Mouse (Mus musculus): ENCODE measurements around the gene Ttc29. TPM values are rescaled to one million over a fixed set of nuclear protein-coding genes. Genes with fewer than 3 reads are reported as not detected.

Gene Ttc29
- total RNA-seq, 2 experiments from 2014 or later = 0.81 to 1.0 TPM

DNA sequence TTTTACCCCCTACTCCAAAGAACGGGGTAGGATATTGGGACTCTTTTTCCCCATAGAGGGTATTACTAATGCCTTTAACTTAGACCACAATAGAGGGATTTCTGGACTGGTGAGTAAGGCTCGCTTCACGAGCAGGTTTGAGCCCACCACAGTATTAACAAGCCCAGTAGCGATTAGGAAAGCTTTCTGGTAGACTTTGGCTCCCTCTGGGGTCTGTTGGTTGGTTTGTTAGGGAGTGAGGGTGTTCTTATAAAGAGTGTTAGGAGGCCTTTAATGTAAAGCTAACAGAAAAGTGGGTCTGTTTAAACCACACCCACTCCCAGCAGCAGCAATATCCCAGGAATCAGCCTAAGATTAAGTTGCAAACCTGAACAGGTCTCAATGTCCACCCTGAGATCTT is 206.2 kb downstream of the Ttc29 start:
- no peak for DNase-seq (ENCODE audit: low spot score in 2 of 2)

DNA sequence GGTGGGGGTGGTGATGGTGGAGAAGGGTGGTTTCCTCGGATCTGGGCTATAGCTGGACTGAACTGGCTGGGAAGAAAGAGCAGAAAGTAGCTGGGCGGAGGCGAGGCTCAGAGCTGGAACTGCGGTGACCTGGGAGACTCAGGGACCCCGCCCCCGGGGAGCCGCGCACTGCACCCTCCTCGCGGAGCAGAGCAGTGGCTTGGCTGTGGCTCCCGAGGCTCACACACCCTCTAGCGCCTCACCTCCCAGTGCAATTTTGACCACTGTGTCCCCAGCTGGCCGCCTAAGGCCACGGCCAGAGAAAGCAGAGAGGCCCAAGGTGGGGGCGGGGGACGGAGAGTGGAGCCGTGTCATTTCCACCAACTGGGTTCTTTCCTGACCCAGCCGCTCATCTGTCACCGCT is 207.0 kb downstream of the Ttc29 start:
- no peak for DNase-seq (ENCODE audit: low spot score in 2 of 2)

DNA sequence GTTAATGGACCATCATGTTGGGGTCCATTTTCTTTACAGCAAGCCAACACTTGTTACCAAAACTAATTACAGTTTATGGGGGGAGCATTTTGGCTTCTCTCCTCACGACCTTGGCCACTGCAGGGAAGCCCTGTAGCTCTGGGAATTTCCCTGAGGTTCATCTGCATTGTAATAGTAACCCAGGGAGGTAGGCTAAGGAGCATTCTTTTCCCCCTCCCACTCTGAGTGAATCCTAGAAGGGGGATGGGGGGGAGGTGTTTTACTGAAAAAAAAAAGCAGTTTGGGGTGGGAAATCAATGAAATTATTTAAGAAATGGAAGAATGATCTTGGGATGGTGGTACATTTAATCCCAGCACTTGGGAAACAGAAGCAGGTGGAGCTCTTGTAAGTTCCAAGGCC is 210.8 kb downstream of the Ttc29 start:
- no peak for DNase-seq (ENCODE audit: low spot score in 2 of 2)

DNA sequence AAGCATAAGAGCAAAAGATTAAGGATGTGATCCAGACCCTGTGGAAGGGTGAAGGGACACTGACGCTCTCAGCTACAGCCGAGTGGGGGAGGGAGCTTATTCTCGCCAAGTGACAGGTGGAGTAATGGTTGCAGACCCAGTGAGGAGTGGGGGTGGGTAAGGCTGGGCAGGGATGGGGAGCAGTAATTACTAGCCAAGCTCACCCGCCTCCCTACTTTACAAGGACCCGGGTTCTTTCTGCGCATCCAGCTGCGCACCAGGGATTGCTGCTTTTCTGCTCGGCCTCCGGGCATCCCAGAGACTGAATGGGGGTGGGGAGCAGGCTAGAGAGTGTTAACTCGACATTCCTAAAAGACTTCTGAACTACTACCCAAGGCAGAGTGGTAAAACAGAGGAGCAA is 213.4 kb downstream of the Ttc29 start:
- no peak for DNase-seq (ENCODE audit: low spot score in 2 of 2)

DNA sequence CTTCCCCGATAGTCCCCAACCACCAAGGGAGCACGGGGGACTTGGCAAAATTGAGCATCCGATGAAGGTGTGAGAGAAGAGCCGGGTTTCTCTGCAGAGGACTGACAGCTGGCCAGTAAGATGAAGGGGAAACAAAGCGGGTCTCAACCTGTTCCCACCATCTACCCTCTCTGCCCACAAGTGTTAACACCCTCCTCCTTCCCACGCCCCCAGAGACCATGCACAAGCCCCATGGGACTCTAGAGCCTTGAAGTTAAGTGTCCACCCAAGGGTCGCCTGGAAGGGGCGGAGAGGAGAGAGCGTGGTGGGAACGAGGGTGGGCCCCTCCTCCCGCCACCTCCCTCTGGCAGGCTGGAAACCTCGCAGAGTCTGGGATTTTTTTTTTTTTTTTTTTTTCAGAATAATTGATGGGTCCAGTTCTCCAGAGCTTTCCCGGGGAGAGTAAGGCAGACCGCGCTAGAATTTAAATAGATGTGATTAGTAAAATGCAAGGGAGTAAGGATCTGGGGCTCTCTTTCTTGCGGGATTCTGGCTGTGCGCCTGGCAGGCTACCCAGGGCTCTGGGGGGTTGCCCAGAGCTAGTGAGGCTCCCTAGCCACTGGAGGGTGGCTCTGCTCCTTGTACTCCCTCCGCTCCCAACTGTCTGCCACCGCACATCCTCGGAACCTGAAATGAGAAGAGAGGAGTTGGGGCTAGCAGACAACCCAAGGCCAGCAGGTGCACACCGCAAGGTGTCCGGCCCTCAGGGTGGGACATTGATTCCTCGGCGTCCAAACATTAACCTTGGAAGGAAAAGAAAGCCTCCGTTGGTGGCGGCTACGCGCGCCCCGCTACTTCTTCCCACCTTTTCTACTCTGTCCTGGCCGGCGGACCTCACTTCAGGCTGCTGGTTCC is 214.0 kb downstream of the Ttc29 start:
- no peak for DNase-seq (ENCODE audit: low spot score in 2 of 2)

DNA sequence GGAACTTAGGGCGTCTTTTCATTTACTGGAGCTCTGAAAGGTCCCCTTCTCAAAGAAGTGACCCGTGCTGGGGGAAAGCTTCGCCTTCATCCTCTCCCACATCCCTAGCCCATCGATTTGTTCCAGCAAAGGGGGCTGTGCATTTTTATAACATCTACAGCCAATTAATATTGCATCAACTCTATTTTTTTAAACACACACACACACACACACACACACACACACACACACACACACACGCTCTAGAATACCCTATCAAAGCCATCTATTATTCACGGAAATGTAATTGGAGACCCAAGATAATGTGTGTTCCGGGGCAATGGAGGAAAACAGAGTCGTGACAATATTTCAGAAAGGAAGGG is 214.7 kb downstream of the Ttc29 start:
- no peak for DNase-seq (ENCODE audit: low spot score in 2 of 2)

DNA sequence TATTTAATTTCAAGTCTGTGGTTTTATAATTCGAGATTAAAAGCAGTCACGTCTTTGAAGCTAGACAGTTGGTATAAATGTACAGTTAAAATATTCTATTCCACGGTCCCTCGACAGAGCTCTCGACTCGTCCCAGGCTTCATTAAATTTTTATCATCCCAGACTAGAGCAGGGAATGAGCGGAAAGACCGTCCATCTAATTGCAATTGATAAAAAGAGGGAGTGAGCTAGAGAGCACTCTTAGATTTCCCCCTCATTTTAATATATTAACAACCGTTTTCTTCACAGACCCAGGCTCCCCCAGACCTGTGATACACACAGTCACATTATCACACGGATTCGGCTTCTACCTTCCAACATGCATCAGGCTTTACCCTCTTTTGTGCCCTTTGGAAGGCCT is 215.1 kb downstream of the Ttc29 start:
- DNase-seq (ENCODE audit: low spot score in 2 of 2) = no peak

DNA sequence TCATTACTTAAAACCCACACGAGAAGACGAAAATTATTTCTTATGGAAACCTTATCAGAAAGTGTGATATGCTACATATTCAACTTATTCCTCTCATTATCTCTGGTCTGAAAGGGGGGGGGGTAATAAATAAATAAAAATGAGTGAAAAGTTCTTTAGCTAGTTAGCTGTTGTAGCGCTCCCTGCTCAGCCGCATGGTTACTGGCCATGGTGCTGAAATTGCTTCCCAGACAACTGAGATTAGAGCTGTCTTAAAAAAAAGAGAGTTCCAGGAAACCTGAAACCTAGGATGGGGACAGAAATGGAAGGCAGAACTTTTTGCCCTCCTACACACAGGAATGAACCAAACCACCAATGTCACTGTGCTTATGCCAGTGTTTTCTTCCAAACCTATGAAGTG is 218.3 kb downstream of the Ttc29 start:
- DNase-seq (ENCODE audit: low spot score in 2 of 2) = no peak

DNA sequence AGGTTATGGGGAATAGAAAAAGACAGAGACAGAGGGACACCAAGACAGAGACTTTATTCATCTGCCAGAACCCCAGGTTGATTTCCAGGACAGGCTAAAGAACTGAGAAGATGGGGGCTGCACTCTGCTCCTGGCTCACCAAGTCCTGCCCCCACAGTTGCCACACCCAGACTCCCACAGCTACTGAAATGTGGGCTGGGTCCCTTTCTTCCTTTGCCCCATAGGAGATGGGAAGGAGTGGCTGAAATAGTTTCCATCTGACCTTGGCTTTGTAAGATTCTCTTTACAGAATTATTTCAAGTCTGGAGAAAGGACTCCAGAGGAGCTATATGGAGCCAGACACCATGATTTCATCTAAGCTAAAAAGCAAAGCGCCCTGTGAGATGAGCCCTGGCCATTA is 219.4 kb downstream of the Ttc29 start:
- DNase-seq (ENCODE audit: low spot score in 2 of 2) = no peak

DNA sequence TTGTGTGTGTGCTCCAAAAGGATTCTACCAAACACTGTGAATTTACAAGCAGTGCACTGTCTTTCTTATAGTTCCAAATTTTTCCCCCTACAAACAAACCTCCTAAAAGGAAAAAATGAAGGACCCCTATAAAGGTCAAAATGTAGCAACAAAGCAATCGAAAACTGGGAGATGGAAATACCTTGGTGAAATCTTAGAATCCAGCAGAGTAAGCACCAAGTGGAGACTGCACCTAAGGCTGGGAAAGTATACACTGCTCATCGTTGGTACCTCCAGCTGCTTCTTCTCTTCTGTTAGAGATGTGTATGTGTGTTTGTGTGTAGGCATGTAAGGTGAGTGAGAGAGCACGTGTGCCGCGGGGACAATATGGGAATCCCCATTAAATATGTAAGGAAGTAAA is 220.2 kb downstream of the Ttc29 start:
- DNase-seq (ENCODE audit: low spot score in 2 of 2) = no peak

DNA sequence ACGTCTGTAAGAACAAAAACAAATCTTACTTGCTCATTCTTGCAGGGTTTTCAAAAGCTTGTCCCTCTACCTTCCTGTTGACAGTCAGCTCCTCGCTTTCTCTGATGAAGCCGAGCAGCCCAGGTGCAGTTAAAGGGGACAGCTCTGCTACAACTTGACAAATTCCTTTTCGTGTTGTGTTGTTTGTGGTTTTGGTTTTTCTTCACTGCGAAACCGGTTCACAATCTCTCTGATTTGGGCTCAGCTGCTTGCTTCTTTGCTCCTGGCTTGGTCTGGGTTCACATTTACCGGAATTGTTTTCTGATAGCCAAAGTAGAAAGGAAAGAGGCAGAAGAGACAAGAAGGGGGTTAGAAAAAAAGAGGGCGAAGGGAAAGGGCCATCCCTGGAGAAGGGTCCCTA is 221.2 kb downstream of the Ttc29 start:
- no peak for DNase-seq (ENCODE audit: low spot score in 2 of 2)

DNA sequence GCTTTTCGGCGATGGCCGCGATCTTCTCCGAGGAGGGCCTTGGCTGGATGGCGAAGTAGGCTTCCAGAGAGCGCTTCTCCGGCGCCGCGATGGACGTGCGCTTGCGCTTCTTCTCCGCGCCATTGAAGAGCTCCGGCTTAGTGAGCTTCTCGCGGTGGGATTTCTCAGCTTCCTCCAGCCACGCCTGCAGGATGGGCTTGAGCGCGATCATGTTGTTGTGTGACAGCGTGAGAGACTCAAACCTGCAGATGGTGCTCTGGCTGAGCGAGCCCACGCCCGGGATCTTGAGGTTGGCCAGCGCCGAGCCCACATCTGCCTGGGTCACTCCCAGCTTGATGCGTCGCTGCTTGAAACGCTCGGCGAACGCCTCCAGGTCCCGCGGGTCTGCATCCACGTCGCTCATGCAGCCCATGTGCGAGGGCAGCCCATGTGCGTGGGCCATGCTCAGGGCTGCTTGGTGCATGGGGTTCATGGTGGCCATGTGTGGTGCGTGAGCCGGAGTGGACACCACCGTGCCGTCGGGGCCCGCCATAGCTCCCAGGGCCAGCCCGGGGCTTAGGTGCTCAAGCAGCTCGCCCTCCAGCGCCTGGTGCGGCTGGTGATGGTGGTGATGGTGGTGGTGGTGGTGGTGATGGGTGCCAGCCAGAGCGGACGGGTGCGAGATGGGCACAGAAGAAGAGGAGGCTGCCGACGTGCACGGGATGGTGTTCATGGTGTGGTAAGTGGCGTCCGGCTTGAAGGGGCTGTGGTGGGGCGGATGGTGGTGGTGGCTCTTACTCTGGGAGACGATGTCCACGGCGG is 221.9 kb downstream of the Ttc29 start:
- DNase-seq (ENCODE audit: low spot score in 2 of 2) = no peak

DNA sequence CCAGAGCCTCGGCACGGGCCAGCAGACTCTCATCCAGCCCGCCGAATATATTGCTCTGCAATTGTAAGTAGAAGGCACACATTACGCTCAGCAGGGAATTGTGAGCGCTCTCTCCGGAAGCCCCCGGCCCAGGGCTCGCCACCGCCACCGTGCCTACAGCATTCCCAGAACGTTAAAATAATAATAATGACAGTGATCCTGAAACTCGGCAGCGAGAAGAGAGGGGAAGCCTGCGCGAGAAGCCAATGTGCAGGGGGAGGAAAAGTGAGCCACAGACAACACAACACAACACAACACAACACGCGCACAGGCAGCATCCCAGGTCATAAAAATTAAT is 222.5 kb downstream of the Ttc29 start:
- DNase-seq (ENCODE audit: low spot score in 2 of 2) = no peak

DNA sequence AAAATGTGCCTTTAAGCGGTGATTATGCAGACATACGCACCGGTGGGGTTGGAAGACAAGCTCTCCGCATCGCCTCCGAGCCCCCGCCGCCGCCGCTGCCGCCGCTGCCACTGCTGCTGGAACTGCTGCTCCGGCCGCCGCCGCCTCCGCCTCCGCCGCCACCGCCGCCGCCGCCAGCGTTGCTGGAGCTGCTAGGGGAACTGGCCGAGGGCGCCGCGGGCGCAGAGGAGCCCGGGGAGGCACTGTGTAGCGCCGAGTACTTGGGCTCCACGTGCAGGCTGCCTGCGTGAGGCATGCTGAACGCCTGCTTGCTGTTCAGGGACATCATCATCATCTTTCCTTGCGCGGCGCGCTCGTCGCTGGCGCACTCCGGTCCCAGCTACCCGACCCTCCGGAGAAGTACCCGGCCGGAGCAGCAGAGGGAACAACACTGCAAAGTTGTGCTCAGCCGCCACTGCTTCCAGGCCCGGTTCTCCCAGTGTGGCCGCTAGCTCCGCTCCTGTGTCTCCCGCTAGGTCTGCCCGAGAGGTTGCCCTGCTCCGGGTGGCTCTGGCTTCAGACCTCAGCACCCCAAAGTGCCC is 223.1 kb downstream of the Ttc29 start, which contains the start of gene Pou4f2:
TSS of gene Pou4f2 (minus strand) at position 575 of the 581 bp plus-strand sequence.
- DNase-seq (ENCODE audit: low spot score in 2 of 2) = no peak

DNA sequence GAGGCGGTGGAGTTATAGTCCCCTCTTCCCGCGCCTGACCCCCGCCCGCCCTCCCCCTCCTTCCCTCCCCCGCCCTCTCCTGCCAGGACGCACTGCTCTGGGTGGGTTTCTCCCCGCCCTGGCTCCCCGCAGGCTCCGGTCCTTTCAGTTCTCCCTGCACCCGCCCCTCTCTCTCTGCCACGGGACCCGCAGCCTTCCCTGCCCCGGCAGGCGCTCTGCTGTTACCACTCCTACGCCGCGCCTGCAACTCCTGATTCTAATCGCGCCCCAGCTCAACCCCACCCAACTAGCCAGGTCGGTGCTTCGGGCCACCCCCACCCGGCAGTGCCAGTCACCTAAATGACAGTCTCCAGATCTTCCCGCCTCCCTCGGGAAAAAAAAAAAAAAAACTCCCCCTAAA is 223.6 kb downstream of the Ttc29 start:
- no peak for DNase-seq (ENCODE audit: low spot score in 2 of 2)

DNA sequence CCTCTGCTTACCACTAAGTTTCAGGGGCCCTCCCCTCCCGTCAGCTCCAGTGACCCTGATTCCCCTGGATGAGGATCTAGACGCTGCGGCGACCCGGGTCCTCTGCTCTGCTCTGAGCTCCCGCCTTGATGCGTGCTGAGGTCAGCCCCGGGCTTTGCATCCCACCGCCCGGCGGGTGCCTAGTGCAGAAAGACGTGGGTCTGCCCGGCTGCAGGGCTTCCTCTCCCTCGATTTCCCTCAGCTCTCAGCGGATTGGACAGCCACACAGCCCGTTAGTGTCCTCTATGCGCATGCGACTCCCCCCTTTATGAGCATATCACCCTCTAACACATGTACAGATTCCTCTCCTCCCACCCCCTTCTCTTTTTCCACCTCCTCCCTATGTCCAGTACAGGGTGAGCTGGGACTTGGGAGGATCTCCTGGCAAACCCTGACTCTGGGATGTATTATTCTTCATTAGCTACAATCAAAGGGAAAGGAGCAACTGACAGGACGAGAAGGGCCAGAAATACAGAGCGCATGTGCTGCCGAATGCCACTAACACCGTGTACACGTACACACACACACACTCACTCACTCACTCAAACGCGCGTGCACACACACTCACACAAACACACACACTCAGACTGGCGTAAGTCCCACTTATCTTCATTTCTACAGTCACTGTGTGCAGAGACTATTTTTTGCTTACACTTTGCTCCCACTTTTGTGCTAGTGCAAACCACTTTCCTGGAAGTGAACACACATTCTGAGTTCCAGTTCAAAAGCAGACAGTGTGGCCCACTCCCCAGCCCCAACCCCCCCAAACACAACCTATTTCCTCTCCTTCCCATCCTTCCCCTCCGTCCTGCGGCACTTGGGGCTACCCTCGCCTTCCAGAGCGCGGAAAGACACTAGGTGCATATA is 224.3 kb downstream of the Ttc29 start:
- no peak for DNase-seq (ENCODE audit: low spot score in 2 of 2)

DNA sequence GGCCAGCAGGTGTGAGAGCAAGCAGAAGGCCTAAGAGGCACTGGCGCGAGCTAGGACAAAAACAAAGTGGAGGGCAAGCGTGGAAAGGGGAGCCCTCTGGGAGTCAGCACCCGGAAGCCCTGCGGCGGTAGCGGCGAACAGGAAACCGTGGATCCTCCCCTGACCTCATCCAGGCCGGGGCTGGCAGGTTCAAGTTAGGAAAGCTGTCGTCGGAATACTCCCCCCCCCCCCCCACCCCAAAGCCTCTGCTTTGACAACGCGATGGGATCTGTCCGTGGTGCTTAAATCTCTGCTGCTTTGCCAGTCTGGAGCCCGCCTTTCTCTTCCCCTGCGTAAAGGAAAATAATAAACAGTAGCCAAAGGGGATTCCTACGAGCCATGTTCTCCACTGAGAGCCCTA is 225.0 kb downstream of the Ttc29 start:
- no peak for DNase-seq (ENCODE audit: low spot score in 2 of 2)

DNA sequence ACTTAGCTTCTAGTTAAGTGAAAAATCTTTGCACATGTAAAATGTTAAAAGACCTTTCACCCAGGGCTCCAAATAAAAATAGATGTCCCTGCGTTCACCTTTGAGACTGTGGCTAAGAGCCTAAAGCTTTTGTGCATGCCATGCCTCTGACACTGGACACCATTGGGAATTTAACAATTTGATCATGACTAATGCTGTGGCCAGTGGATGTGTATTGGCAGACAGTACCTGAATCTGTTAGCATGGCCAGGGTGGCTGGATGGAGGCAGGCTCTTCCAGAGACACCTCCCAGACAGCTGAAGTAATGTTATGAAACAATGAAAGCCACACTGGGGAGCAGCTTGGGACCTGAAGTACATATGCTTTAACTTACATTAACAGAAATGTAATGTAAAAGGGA is 229.7 kb downstream of the Ttc29 start:
- DNase-seq (ENCODE audit: low spot score in 2 of 2) = no peak

All from layer of hippocampus, postnatal 14 days (tissue).